In genomic region chr8:70725792-70726447, GRCm38 (mm10) we compare ENCODE assay signal across 9 mouse cellular contexts. TPM values are rescaled to one million over a fixed set of nuclear protein-coding genes. Genes with fewer than 3 reads are reported as not detected.
DNase-seq lines count a peak whose midpoint lies in the region.
"Had no signal": no experiment of that assay in that cellular context is flagged by ENCODE, and none has a peak within 500 bp of the region (broad histone marks: within the 10 kb centered on the region; RNA-seq: fewer than 3 reads in every experiment).

No protein-coding gene starts in this region.

- intact Hi-C loops in heart, postnatal 10 days (cut with DNase I), result loop anchor here (2.0 kb wide), 1 partner anchor 15 kb away; no protein-coding TSS in a partner anchor
- intact Hi-C loops in heart, postnatal 36 days (cut with DNase I), result no loop called here
- intact Hi-C loops in left cerebral cortex, postnatal 36 days (cut with DNase I), result no loop called here

- DNase-seq in heart, postnatal 10 days, result peak; percentile 55 to 65
- DNase-seq in heart, postnatal 36 days, result no peak
- DNase-seq in 3T3-L1 (ENCODE audit: low read depth, low spot score), result peak; percentile 35
- DNase-seq in adrenal gland, postnatal 14 days, result peak; percentile 66
- DNase-seq in kidney, postnatal 36 days, result peak; percentile 72 to 87
- no peak for DNase-seq in cerebellum, adult 11 months
- no peak for DNase-seq in left cerebral cortex, postnatal 36 days (ENCODE audit: low spot score in 2 of 2)

RNA-seq across cellular contexts. Expression of gene Pde4c, which starts 2.4 kb away (rescaled TPM):
- total RNA-seq in heart, postnatal 10 days (2021), result 1 to 10 TPM; 2.0 to 4.0 TPM
- 1 to 10 TPM; 2.0 to 3.7 TPM for total RNA-seq in heart, postnatal 36 days (2021)
- total RNA-seq in adrenal gland, postnatal 14 days (2021), result 1.9 TPM in 2 replicates
- total RNA-seq in left cerebral cortex, postnatal 36 days (2021), result 1 to 10 TPM in 1 of 2 experiments, under 1 TPM in 1; 0.89 to 2.0 TPM

RNA-seq across cellular contexts. Expression of gene Gm3336, which starts 7.6 kb away (rescaled TPM):
- total RNA-seq in heart, postnatal 10 days (2021), result not detected
- total RNA-seq in heart, postnatal 36 days (2021), result not detected
- 0.70 TPM in 1 of 2 replicates, not detected in the other for total RNA-seq in adrenal gland, postnatal 14 days (2021)
- total RNA-seq in left cerebral cortex, postnatal 36 days (2021), result not detected
- total RNA-seq: heart, adult 18-20 months had no signal

RNA-seq across cellular contexts. Expression of gene Iqcn, which starts 22.7 kb away (rescaled TPM):
- under 1 TPM in 1 of 2 experiments, not detected in 1; 0.07 TPM for total RNA-seq in heart, postnatal 10 days (2021)
- under 1 TPM in 1 of 2 experiments, not detected in 1; 0.06 TPM for total RNA-seq in heart, postnatal 36 days (2021)
- total RNA-seq in adrenal gland, postnatal 14 days (2021), result 0.11 and 0.19 TPM in 2 replicates
- total RNA-seq in left cerebral cortex, postnatal 36 days (2021), result under 1 TPM; 0.10 to 0.34 TPM
- total RNA-seq: CH12.LX had no signal

RNA-seq across cellular contexts. Expression of gene Jund, which starts 27.2 kb away (rescaled TPM):
- 100 to 1,000 TPM; 178 to 214 TPM for total RNA-seq in heart, postnatal 10 days (2021)
- total RNA-seq in heart, postnatal 36 days (2021), result 100 to 1,000 TPM; 124 to 138 TPM
- 165 and 174 TPM in 2 replicates for total RNA-seq in adrenal gland, postnatal 14 days (2021)
- 100 to 1,000 TPM; 219 to 272 TPM for total RNA-seq in left cerebral cortex, postnatal 36 days (2021)

RNA-seq across cellular contexts. Expression of gene Rab3a, which starts 28.6 kb away (rescaled TPM):
- 10 to 100 TPM; 37.3 to 38.9 TPM for total RNA-seq in heart, postnatal 10 days (2021)
- 10 to 100 TPM; 45.0 to 49.3 TPM for total RNA-seq in heart, postnatal 36 days (2021)
- 56.2 and 75.1 TPM in 2 replicates for total RNA-seq in adrenal gland, postnatal 14 days (2021)
- total RNA-seq in left cerebral cortex, postnatal 36 days (2021), result 100 to 1,000 TPM; 824 to 964 TPM

Comparison
In these comparisons a context has a peak if more than half of its experiments do, and no peak if none do; other contexts are left out.
1. DNase-seq: peak in heart, postnatal 10 days (2 of 2), 3T3-L1 (single experiment), adrenal gland, postnatal 14 days (single experiment) and kidney, postnatal 36 days (2 of 2); none in heart, postnatal 36 days (0 of 2), cerebellum, adult 11 months (single experiment) and left cerebral cortex, postnatal 36 days (0 of 2).